Mouse (Mus musculus) megakaryocyte, embryonic 14.5 days (primary cell): ENCODE data around the gene Arhgap9.

Source experiments
- FLI1 ChIP-seq: IDR thresholded peaks from 2 replicates; pipeline ENCODE4 v1.6.1; 2012; ENCODE audit warnings: low read length, inconsistent platforms, mixed read lengths
- GATA1 ChIP-seq: IDR thresholded peaks from 3 replicates; pipeline ENCODE4 v1.6.1; 2012; ENCODE audit warnings: mixed read lengths, low read length, inconsistent platforms, borderline replicate concordance

- TF ChIP-seq GATA1 (no peak), FLI1 (no peak)
These were observed 26.8 kb upstream of the Arhgap9 start for GRCm38 (mm10) chr10:127294895-127295510.
